Mouse (Mus musculus) CH12.LX (cell line): Measurements from ENCODE around the gene Coq6. TPM values are rescaled to one million over a fixed set of nuclear protein-coding genes. Genes with fewer than 3 reads are reported as not detected.

Experiments used
- DNase-seq: peaks from one replicate; pipeline ENCODE4 v3.0.0-alpha.2; 2013; ENCODE audit errors: extremely low read depth
- H3K27ac ChIP-seq: 2 replicates; pipeline ENCODE4 v1.5.1; 2012; ENCODE audit warnings: low read depth, mild to moderate bottlenecking, control low read depth, moderate library complexity; ENCODE audit not compliant: insufficient read depth
- H3K27me3 ChIP-seq: replicated peaks from 2 replicates; pipeline ENCODE3; 2012; ENCODE audit warnings: inconsistent platforms
- H3K36me3 ChIP-seq, 2 experiments: replicated peaks in 1 of 2; 2 replicates each; pipeline versions ENCODE3 to v1.6.1; 2012; ENCODE audit warnings: inconsistent platforms in 1 of 2, low read length in 1 of 2, mild to moderate bottlenecking in 1 of 2, mixed read lengths in 1 of 2, moderate library complexity in 1 of 2; ENCODE audit not compliant: control insufficient read depth in 1 of 2, insufficient read depth in 1 of 2
- H3K4me1 ChIP-seq, 2 experiments: 2 replicates each; pipeline ENCODE4 v1.6.1; 2012; ENCODE audit warnings: inconsistent platforms in 1 of 2, moderate library complexity in 1 of 2; ENCODE audit not compliant: insufficient read depth in 2 of 2, control insufficient read depth in 1 of 2
- H3K4me2 ChIP-seq: 2 replicates; pipeline ENCODE4 v1.6.1; 2012; ENCODE audit warnings: low read depth, mild to moderate bottlenecking, control low read depth; ENCODE audit not compliant: poor library complexity, insufficient read depth, severe bottlenecking
- H3K4me3 ChIP-seq, 3 experiments: fragments of 150-350 bp in 1 of 3; sonication (generic) in 1 of 3; replicated peaks in 1 of 3; 2 replicates each; pipeline versions ENCODE3 to v1.5.1; 2011 to 2012; ENCODE audit warnings: low read depth in 2 of 3, low read length in 2 of 3, mild to moderate bottlenecking in 2 of 3, moderate library complexity in 2 of 3, control low read depth in 1 of 3, improper control_type of control experiment in 1 of 3, inconsistent platforms in 1 of 3, mixed read lengths in 1 of 3; ENCODE audit not compliant: poor library complexity in 1 of 3
- H3K79me2 ChIP-seq: replicated peaks from 2 replicates; pipeline ENCODE4 v1.6.1; 2012; ENCODE audit warnings: mild to moderate bottlenecking, moderate library complexity; ENCODE audit not compliant: control insufficient read depth, poor library complexity, insufficient read depth, severe bottlenecking; ENCODE audit errors: extremely low read depth
- H3K9ac ChIP-seq: 2 replicates; pipeline ENCODE4 v1.6.1; 2012; ENCODE audit warnings: low read depth, mild to moderate bottlenecking, control low read depth, moderate library complexity; ENCODE audit not compliant: insufficient read depth
- H3K9me3 ChIP-seq: replicated peaks from 2 replicates; pipeline ENCODE3; 2012; ENCODE audit warnings: low read length, inconsistent platforms, mixed read lengths
- CHD1 ChIP-seq: IDR thresholded peaks from 2 replicates; pipeline ENCODE4 v1.6.1; 2012; ENCODE audit warnings: low read depth, low read length, improper control_type of control experiment, inconsistent platforms
- CTCF ChIP-seq, 2 experiments: IDR thresholded peaks in 1 of 2; conservative IDR thresholded peaks in 1 of 2; 2 replicates each; pipeline ENCODE4 v1.5.1; 2011 to 2012; ENCODE audit warnings: low read depth in 2 of 2, low read length in 2 of 2, improper control_type of control experiment in 1 of 2, inconsistent platforms in 1 of 2, mild to moderate bottlenecking in 1 of 2, moderate library complexity in 1 of 2
- E2F4 ChIP-seq: IDR thresholded peaks from 2 replicates; pipeline ENCODE4 v1.6.1; 2011; ENCODE audit warnings: low read depth, low read length, improper control_type of control experiment; ENCODE audit not compliant: insufficient replicate concordance
- EP300 ChIP-seq: IDR thresholded peaks from 2 replicates; pipeline ENCODE4 v1.6.1; 2011; ENCODE audit warnings: low read length, improper control_type of control experiment
- GABPA ChIP-seq: IDR thresholded peaks from 2 replicates; pipeline ENCODE4 v1.6.1; 2012; ENCODE audit warnings: low read depth, low read length, improper control_type of control experiment, inconsistent platforms; ENCODE audit not compliant: insufficient replicate concordance
- IRF4 ChIP-seq: IDR thresholded peaks from 2 replicates; pipeline ENCODE4 v1.6.1; 2014; ENCODE audit warnings: low read depth, mild to moderate bottlenecking, inconsistent platforms, low read length, improper control_type of control experiment
- JUND ChIP-seq: conservative IDR thresholded peaks from 2 replicates; pipeline ENCODE4 v1.6.1; 2011; ENCODE audit warnings: low read depth, low read length, improper control_type of control experiment
- KAT2A ChIP-seq: IDR thresholded peaks from 2 replicates; pipeline ENCODE4 v1.6.1; 2012; ENCODE audit warnings: low read length, improper control_type of control experiment, inconsistent platforms; ENCODE audit not compliant: insufficient replicate concordance
- MAX ChIP-seq: IDR thresholded peaks from 2 replicates; pipeline ENCODE4 v1.6.1; 2011; ENCODE audit warnings: low read length, improper control_type of control experiment
- NELFE ChIP-seq: IDR thresholded peaks from 2 replicates; pipeline ENCODE4 v1.6.1; 2011; ENCODE audit warnings: low read depth, low read length, improper control_type of control experiment
- NRF1 ChIP-seq: IDR thresholded peaks from 2 replicates; pipeline ENCODE4 v1.6.1; 2014; ENCODE audit warnings: low read depth, mild to moderate bottlenecking, inconsistent platforms, low read length, improper control_type of control experiment, moderate library complexity
- POLR2A ChIP-seq: IDR thresholded peaks from 2 replicates; pipeline ENCODE4 v1.6.1; 2011; ENCODE audit warnings: low read depth, mild to moderate bottlenecking, improper control_type of control experiment, low read length
- RCOR1 ChIP-seq: conservative IDR thresholded peaks from 2 replicates; pipeline ENCODE4 v1.6.1; 2012; ENCODE audit warnings: low read depth, mild to moderate bottlenecking, inconsistent platforms, low read length, improper control_type of control experiment
- SMC3 ChIP-seq: IDR thresholded peaks from 2 replicates; pipeline ENCODE4 v1.6.1; 2011; ENCODE audit warnings: low read depth, low read length, improper control_type of control experiment
- TBP ChIP-seq: conservative IDR thresholded peaks from 2 replicates; pipeline ENCODE4 v1.6.1; 2011; ENCODE audit warnings: low read depth, low read length, improper control_type of control experiment
- TCF12 ChIP-seq: IDR thresholded peaks from 2 replicates; pipeline ENCODE4 v1.6.1; 2014; ENCODE audit warnings: low read depth, mild to moderate bottlenecking, inconsistent platforms, low read length, improper control_type of control experiment
- UBTF ChIP-seq: IDR thresholded peaks from 2 replicates; pipeline ENCODE4 v1.6.1; 2012; ENCODE audit warnings: low read depth, mild to moderate bottlenecking, inconsistent platforms, low read length, improper control_type of control experiment, moderate library complexity
- ZC3H11A ChIP-seq: IDR thresholded peaks from 2 replicates; pipeline ENCODE4 v1.6.1; 2012; ENCODE audit warnings: low read depth, mild to moderate bottlenecking, inconsistent platforms, low read length, improper control_type of control experiment
- ZMIZ1 ChIP-seq: IDR thresholded peaks from 2 replicates; pipeline ENCODE4 v1.6.1; 2012; ENCODE audit warnings: low read depth, mild to moderate bottlenecking, inconsistent platforms, low read length, improper control_type of control experiment
- dilution Hi-C: fragments of 300-500 bp; cut with MboI; formaldehyde crosslinking; loops from 2 replicates; pipeline ENCODE4 v1.14.3; 2020; ENCODE audit warnings: low sequenced_read_pairs; ENCODE audit not compliant: extremely low pct_unique_long_range_greater_than_20kb, extremely low pct_ligation_motif_present
- in situ Hi-C: fragments of 300-500 bp; cut with MboI; formaldehyde crosslinking; loops from 3 replicates; pipeline ENCODE4 v1.14.3; 2019; ENCODE audit warnings: low sequenced_read_pairs, low pct_ligation_motif_present, low pct_unique_long_range_greater_than_20kb, mixed read lengths
- polyA plus RNA-seq: library from polyadenylated mRNA; unstranded; fragments of >175 nt; gene quantifications from 2 replicates; pipeline ENCODE4 v1.2.1, GENCODE M21; 2012; ENCODE audit warnings: low read depth; ENCODE audit not compliant: insufficient read length
- total RNA-seq, 2 experiments: library from RNA; depleted of rRNA; stranded (reverse); fragments of 300-350 nt in 1 of 2; fragments of >200 nt in 1 of 2; gene quantifications; 2 replicates each; pipeline ENCODE4 v1.2.3; 2012 to 2014

The Coq6 gene
- total and polyA plus RNA-seq, 3 experiments, result 23.6 to 37.8 (median 31.9) TPM

DNA sequence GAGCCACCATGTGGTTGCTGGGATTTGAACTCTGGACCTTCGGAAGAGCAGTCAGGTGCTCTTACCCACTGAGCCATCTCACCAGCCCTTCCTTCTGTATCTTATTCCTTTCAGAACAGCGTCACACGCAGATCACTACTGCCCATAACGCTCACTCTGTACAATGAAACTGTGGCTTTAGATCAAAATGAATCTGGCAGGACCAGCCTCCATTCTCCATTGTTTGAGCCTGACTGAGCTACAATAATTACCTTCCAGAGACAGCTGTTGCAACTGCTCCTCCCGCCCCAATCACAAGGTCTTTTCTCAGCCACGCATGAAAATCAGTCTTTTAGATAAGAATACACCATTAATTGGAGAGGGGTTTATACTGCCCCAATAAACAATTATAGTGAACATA, 43.1 kb downstream of the Coq6 start:
- TF ChIP-seq JUND (no peak), IRF4 (no peak), UBTF (no peak), NRF1 (no peak), GABPA (no peak), MAX (no peak), EP300 (no peak), KAT2A (no peak), RCOR1 (no peak), TCF12 (no peak), SMC3 (no peak), POLR2A (no peak), CTCF (conservative IDR thresholded peaks at IDR 0.05 in 1 of 2, IDR thresholded peaks at IDR 0.05 in 1 of 2; ENCODE audit: low read depth in 2 of 2, low read length in 2 of 2) (no peak)
- Histone ChIP-seq H3K9me3 (peaks cover 2% of the 10 kb centered on the region), H3K36me3 (no peaks in the 10 kb centered on the region), H3K4me3 (no peak overlapping the region), H3K27me3 (peaks cover 9% of the 10 kb centered on the region), H3K9ac (no peak overlapping the region), H3K4me1 (peaks cover 0 to 9% of the 10 kb centered on the region in 2 experiments; a peak in 2 of 4 replicates), H3K4me2 (no peak overlapping the region), H3K79me2 (no peaks in the 10 kb centered on the region), H3K27ac (no peak overlapping the region)
- in situ Hi-C loops, result no loop called here
- no peak for DNase-seq
- dilution Hi-C loops, result no loop called here

DNA sequence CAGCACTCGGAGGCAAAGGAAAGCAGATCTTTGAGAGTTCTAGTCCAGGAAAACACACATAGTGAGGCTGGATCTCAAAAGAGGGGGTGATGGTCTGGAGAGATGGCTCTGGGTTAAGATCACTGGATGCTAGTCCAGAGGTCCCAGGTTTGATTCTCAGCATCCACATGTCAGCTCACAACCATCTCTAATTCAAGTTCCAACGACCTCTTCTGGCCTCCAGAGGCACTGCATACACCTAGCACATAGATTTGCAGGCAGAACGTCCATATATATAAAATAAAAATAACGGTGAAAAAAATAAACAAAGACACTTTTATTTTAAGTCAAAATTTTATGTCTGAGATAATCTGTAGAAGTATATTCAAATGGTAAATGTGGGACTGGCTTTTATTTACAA, 45.8 kb downstream of the Coq6 start:
- TF ChIP-seq NELFE, result no peak
- no peak for TF ChIP-seq E2F4
- no peak for TF ChIP-seq ZC3H11A
- TF ChIP-seq GABPA, result no peak
- no peak for TF ChIP-seq ZMIZ1
- no peak for TF ChIP-seq CHD1
- TF ChIP-seq CTCF (conservative IDR thresholded peaks at IDR 0.05 in 1 of 2, IDR thresholded peaks at IDR 0.05 in 1 of 2; ENCODE audit: low read depth in 2 of 2, low read length in 2 of 2), result no peak
- no peak for TF ChIP-seq IRF4
- TF ChIP-seq TBP, result no peak
- TF ChIP-seq KAT2A, result no peak
- no peak for TF ChIP-seq MAX
- TF ChIP-seq, all 38 proteins: peak for 0
- H3K79me2 ChIP-seq, result no peaks in the 10 kb centered on the region
- no peak for DNase-seq
- H3K4me2 ChIP-seq, result no peak overlapping the region
- peaks cover 2% of the 10 kb centered on the region for H3K9me3 ChIP-seq
- peaks cover 16% of the 10 kb centered on the region for H3K27me3 ChIP-seq
- no peak overlapping the region for H3K9ac ChIP-seq
- H3K27ac ChIP-seq, result no peak overlapping the region
- no peaks in the 10 kb centered on the region for H3K36me3 ChIP-seq
- dilution Hi-C loops (no loop called here), in situ Hi-C loops (no loop called here)
- H3K4me3 ChIP-seq, result no peak overlapping the region
- H3K4me1 ChIP-seq, result peaks cover 0 to 9% of the 10 kb centered on the region in 2 experiments; a peak in 2 of 4 replicates
